Mouse (Mus musculus): ENCODE results near the gene Pla2g2c.

Gene Pla2g2c

GRCm38 (mm10) chr4:138709944-138710343 is 14.6 kb upstream of the Pla2g2c start:
- DNase-seq: no peak

GRCm38 (mm10) chr4:138710633-138711032 is 14.0 kb upstream of the Pla2g2c start:
- no peak for DNase-seq

GRCm38 (mm10) chr4:138711051-138711820 is 13.4 kb upstream of the Pla2g2c start:
- DNase-seq: no peak

- DNase-seq: no peak
Measured at GRCm38 (mm10) chr4:138712096-138712495, 12.5 kb upstream of the Pla2g2c start.

- DNase-seq: no peak
Measured at GRCm38 (mm10) chr4:138712621-138713020, 12.0 kb upstream of the Pla2g2c start.

GRCm38 (mm10) chr4:138714186-138714585 is 10.4 kb upstream of the Pla2g2c start:
- no peak for DNase-seq

GRCm38 (mm10) chr4:138716697-138717096 is 7.9 kb upstream of the Pla2g2c start:
- DNase-seq: no peak

GRCm38 (mm10) chr4:138718586-138719263 is 5.9 kb upstream of the Pla2g2c start:
- no peak for DNase-seq

GRCm38 (mm10) chr4:138719264-138719596 is 5.4 kb upstream of the Pla2g2c start:
- no peak for DNase-seq

GRCm38 (mm10) chr4:138723493-138724281 is 905 bp upstream of the Pla2g2c start:
- peak; percentile 61 to 79 for DNase-seq

- peak; percentile 80 to 88 for DNase-seq
Measured at GRCm38 (mm10) chr4:138725127-138725461, 502 bp downstream of the Pla2g2c start.

GRCm38 (mm10) chr4:138725751-138726150 is 1.2 kb downstream of the Pla2g2c start:
- no peak for DNase-seq

GRCm38 (mm10) chr4:138729018-138729703 is 4.6 kb downstream of the Pla2g2c start:
- DNase-seq: no peak

- DNase-seq: no peak
Measured at GRCm38 (mm10) chr4:138734105-138734504, 9.5 kb downstream of the Pla2g2c start.

GRCm38 (mm10) chr4:138734863-138735262 is 10.3 kb downstream of the Pla2g2c start:
- DNase-seq: no peak

- DNase-seq: no peak
Measured at GRCm38 (mm10) chr4:138737031-138737430, 12.4 kb downstream of the Pla2g2c start, which contains the start of gene Ubxn10. Ubxn10 (minus strand) TSS chr4:138737167.

GRCm38 (mm10) chr4:138739136-138739851 is 14.7 kb downstream of the Pla2g2c start:
- no peak for DNase-seq

GRCm38 (mm10) chr4:138745884-138746283 is 21.3 kb downstream of the Pla2g2c start:
- DNase-seq: no peak

GRCm38 (mm10) chr4:138746866-138747265 is 22.3 kb downstream of the Pla2g2c start:
- no peak for DNase-seq

- peak; percentile 46 to 52 for DNase-seq
Measured at GRCm38 (mm10) chr4:138747851-138748250, 23.3 kb downstream of the Pla2g2c start.

- DNase-seq: peak in 1 of 2 experiments; percentile 22
Measured at GRCm38 (mm10) chr4:138748369-138749072, 23.9 kb downstream of the Pla2g2c start.

- DNase-seq: no peak
Measured at GRCm38 (mm10) chr4:138752603-138753002, 28.0 kb downstream of the Pla2g2c start.
